Mouse (Mus musculus): ENCODE data around the gene Son.

DNA sequence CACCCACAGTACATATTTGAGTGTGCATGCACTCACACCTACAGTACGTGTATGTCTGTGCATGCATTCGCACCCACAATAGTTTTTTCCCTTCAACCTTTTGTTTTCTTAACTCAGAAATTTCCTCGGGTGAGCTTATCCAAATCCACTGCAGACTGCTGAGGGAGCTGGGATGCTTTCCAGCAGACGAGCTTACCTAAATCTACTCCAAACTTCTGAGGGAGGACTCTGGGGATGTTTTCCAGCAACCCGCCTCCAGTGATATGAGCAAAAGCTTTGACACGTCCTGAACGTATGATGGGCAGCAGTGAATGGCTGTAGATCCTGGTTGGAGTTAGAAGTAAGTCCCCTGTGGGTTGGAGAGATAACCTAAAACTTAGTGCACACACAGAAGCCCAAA is 19.5 kb upstream of the Son start:
- TF ChIP-seq CTCF (IDR thresholded peaks at IDR 0.05; ENCODE audit: borderline replicate concordance, extremely low read depth, insufficient read depth, insufficient read length), result no peak
- no peak for TF ChIP-seq POLR2A (IDR thresholded peaks at IDR 0.05; ENCODE audit: borderline replicate concordance, extremely low read depth, insufficient read depth, insufficient read length, poor library complexity, severe bottlenecking)

Data from brain, embryonic 14.5 days (tissue).